Mouse (Mus musculus) liver, postnatal 0 days (tissue): ENCODE results near the gene Slc39a2.
"Not testable (repeated sequence)": the region's sequence is repeated elsewhere in the genome, so short reads cannot be mapped to it uniquely, and the experiment has no call there.

Experiments used
- CTCF ChIP-seq: sonication (generic); IDR thresholded peaks from 2 replicates; pipeline ENCODE4 v1.5.1; 2016; ENCODE audit warnings: antibody characterized with exemption, low read depth
- EP300 ChIP-seq: IDR thresholded peaks from 2 replicates; pipeline ENCODE4 v1.6.1; 2016; ENCODE audit warnings: antibody characterized with exemption, low read depth, mild to moderate bottlenecking

DNA sequence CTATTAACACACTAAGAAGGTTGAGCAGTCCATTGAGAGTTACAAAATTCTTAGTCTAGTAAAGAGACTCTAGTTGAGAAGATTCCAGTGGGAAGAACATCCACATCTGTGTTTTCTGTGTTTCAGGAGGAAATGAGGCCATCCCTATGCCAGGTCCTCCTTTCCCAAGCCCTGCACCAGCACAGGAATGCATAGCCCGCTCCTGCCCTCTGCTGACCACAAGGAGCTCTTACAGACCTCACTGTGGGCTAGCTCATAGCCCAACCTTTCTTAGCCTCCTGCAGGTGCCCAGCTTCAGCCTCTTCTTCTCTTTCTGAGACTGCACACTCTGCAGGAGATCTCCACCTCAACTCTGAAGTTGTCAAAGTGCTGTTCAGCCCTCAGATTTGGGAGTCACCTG, 29.1 kb upstream of the Slc39a2 start:
- not testable (repeated sequence) for TF ChIP-seq EP300
- TF ChIP-seq CTCF: peak; percentile 51
